In the genomic region with DNA sequence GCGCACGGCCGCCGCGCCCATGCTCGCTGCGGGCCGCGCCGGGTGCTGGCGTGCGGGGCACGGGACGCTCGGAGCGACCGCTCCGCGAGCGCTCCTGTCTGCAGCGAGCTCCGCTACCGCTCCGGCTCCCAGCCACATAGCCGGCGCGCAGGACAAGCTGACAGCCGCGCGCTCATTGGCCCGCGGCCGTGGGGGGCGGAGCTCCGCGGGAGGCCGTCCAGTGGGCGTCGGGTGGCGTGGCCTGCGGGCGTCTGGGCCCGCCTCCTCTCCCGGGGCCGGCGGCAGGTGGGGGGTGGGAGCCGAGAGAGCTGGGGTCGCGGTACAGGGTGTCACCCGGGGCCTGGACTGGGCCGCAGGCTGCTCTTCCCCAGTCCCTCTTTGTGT, we compare ENCODE assay signal across 8 mouse cellular contexts. TPM values are rescaled to one million over a fixed set of nuclear protein-coding genes. Genes with fewer than 3 reads are reported as not detected.
DNase-seq lines count a peak whose midpoint lies in the region; ATAC-seq and TF ChIP-seq lines count a peak whose summit lies in the region.

A gene (minus strand): TSS at position 136 of the 384 bp plus-strand sequence.

- no peaks in the 10 kb centered on the region for H3K36me3 ChIP-seq in forebrain, embryonic 11.5 days (ENCODE audit: control insufficient read depth, insufficient read depth, low read length)
- 0 out of 2 replicates have a peak, but pooled peaks cover 3% of the 10 kb centered on the region for H3K36me3 ChIP-seq in heart, embryonic 13.5 days
- no peaks in the 10 kb centered on the region for H3K36me3 ChIP-seq in kidney, postnatal 0 days (ENCODE audit: insufficient read depth, low read length)
- no peaks in the 10 kb centered on the region for H3K36me3 ChIP-seq in limb, embryonic 15.5 days
- no peaks in the 10 kb centered on the region for H3K36me3 ChIP-seq in testis, adult 2 months (ENCODE audit: control insufficient read depth, insufficient read depth, low read length)

- peak within 1 kb of the TSS; percentile 64 for H3K9ac ChIP-seq in forebrain, embryonic 11.5 days (ENCODE audit: low read length)
- H3K9ac ChIP-seq in heart, embryonic 13.5 days, result peak within 1 kb of the TSS; percentile 84
- H3K9ac ChIP-seq in kidney, postnatal 0 days (ENCODE audit: low read depth, low read length), result peak within 1 kb of the TSS; percentile 54; the same call in 1 of the 2 replicates
- peak within 1 kb of the TSS; percentile 56 for H3K9ac ChIP-seq in limb, embryonic 15.5 days

- WGBS in forebrain, embryonic 11.5 days, result 1% methylated on average over 45 of the region's 51 CpGs
- under 1% methylated on average over 44 of the region's 51 CpGs for WGBS in heart, embryonic 13.5 days
- WGBS in kidney, postnatal 0 days, result under 1% methylated on average over 48 of the region's 51 CpGs
- WGBS in limb, embryonic 15.5 days, result under 1% methylated on average over 51 of the region's 51 CpGs

- peaks cover 13% of the 10 kb centered on the region for H3K4me1 ChIP-seq in forebrain, embryonic 11.5 days (replicated peaks; ENCODE audit: control insufficient read depth, insufficient read depth, low read length)
- peaks cover 26% of the 10 kb centered on the region for H3K4me1 ChIP-seq in heart, embryonic 13.5 days
- H3K4me1 ChIP-seq in kidney, postnatal 0 days (replicated peaks; ENCODE audit: insufficient read depth, low read length), result peaks cover 10% of the 10 kb centered on the region; the same call in 1 of the 2 replicates
- H3K4me1 ChIP-seq in limb, embryonic 15.5 days, result peaks cover 31% of the 10 kb centered on the region
- peaks cover 19% of the 10 kb centered on the region for H3K4me1 ChIP-seq in testis, adult 2 months (ENCODE audit: control insufficient read depth, insufficient read depth, low read length)

- TF ChIP-seq POLR2A in testis, adult 2 months (IDR thresholded peaks at IDR 0.05; ENCODE audit: control insufficient read depth, low read depth, low read length), result 0 out of 2 replicates have a peak, but pooled peaks have one; percentile 19

- ATAC-seq in CD4-positive, CD25-positive, alpha-beta regulatory T cell, adult 4 months, result no peak
- peak; percentile 96 for ATAC-seq in forebrain, embryonic 11.5 days (replicated peaks; ENCODE audit: low FRiP score)
- ATAC-seq in heart, embryonic 13.5 days (ENCODE audit: extremely low read depth, insufficient number of reproducible peaks, low FRiP score, low TSS enrichment), result peak; percentile 85; the same call in 1 of the 2 replicates
- peak; percentile 89 for ATAC-seq in kidney, postnatal 0 days (replicated peaks; ENCODE audit: low FRiP score, low read depth)
- peak; percentile 87 for ATAC-seq in limb, embryonic 15.5 days (ENCODE audit: insufficient number of reproducible peaks, low FRiP score, low TSS enrichment, low read depth)

- H3K4me2 ChIP-seq in forebrain, embryonic 11.5 days (ENCODE audit: low read depth, low read length, severe bottlenecking), result peak within 1 kb of the TSS; percentile 86
- H3K4me2 ChIP-seq in heart, embryonic 13.5 days, result peak within 1 kb of the TSS; percentile 97
- H3K4me2 ChIP-seq in kidney, postnatal 0 days (ENCODE audit: low read length), result peak within 1 kb of the TSS; percentile 93
- H3K4me2 ChIP-seq in limb, embryonic 15.5 days, result peak within 1 kb of the TSS; percentile 100

- H3K9me3 ChIP-seq in forebrain, embryonic 11.5 days (ENCODE audit: control insufficient read depth, low read length), result no peaks in the 10 kb centered on the region
- H3K9me3 ChIP-seq in heart, embryonic 13.5 days, result no peaks in the 10 kb centered on the region
- no peaks in the 10 kb centered on the region for H3K9me3 ChIP-seq in kidney, postnatal 0 days (replicated peaks; ENCODE audit: low read length)
- H3K9me3 ChIP-seq in limb, embryonic 15.5 days, result no peaks in the 10 kb centered on the region

- H3K27ac ChIP-seq in forebrain, embryonic 11.5 days (ENCODE audit: low read depth, low read length), result peak within 1 kb of the TSS; percentile 53
- peak within 1 kb of the TSS; percentile 34; the same call in 1 of the 2 replicates for H3K27ac ChIP-seq in heart, embryonic 13.5 days (replicated peaks)
- H3K27ac ChIP-seq in kidney, postnatal 0 days, result no peak within 1 kb of the TSS
- H3K27ac ChIP-seq in limb, embryonic 15.5 days, result no peak within 1 kb of the TSS
- no peak within 1 kb of the TSS for H3K27ac ChIP-seq in testis, adult 2 months (ENCODE audit: control insufficient read depth, insufficient read depth, low read depth, low read length)

- no peak for TF ChIP-seq CTCF in kidney, postnatal 0 days (IDR thresholded peaks at IDR 0.05; ENCODE audit: low read depth)
- TF ChIP-seq CTCF in testis, adult 2 months (IDR thresholded peaks at IDR 0.05; ENCODE audit: control insufficient read depth, insufficient read depth, insufficient replicate concordance, low read depth, low read length), result no peak

- no peaks in the 10 kb centered on the region; the same call in 1 of the 2 replicates for H3K27me3 ChIP-seq in forebrain, embryonic 11.5 days (ENCODE audit: control insufficient read depth, insufficient read depth, low read length)
- peaks cover 74% of the 10 kb centered on the region for H3K27me3 ChIP-seq in heart, embryonic 13.5 days (replicated peaks)
- 0 out of 2 replicates have a peak, but pooled peaks cover 12% of the 10 kb centered on the region for H3K27me3 ChIP-seq in kidney, postnatal 0 days (ENCODE audit: insufficient read depth, low read length)
- peaks cover 76% of the 10 kb centered on the region for H3K27me3 ChIP-seq in limb, embryonic 15.5 days
- no peaks in the 10 kb centered on the region for H3K27me3 ChIP-seq in testis, adult 2 months (ENCODE audit: control insufficient read depth, insufficient read depth, low read length)

- H3K4me3 ChIP-seq in forebrain, embryonic 11.5 days (ENCODE audit: low read depth, low read length), result peak within 1 kb of the TSS; percentile 69
- H3K4me3 ChIP-seq in heart, embryonic 13.5 days, result peak within 1 kb of the TSS; percentile 75
- peak within 1 kb of the TSS; percentile 51 for H3K4me3 ChIP-seq in kidney, postnatal 0 days (replicated peaks; ENCODE audit: low read depth, low read length)
- peak within 1 kb of the TSS; percentile 62 for H3K4me3 ChIP-seq in limb, embryonic 15.5 days
- peak within 1 kb of the TSS; percentile 55 for H3K4me3 ChIP-seq in testis, adult 2 months (ENCODE audit: control insufficient read depth, low read depth, low read length)

- peak; percentile 25 for DNase-seq in CD4-positive, CD25-positive, alpha-beta regulatory T cell, adult 2 months (ENCODE audit: low read depth, low spot score)
- DNase-seq in forebrain, embryonic 11.5 days (ENCODE audit: low spot score), result peak; percentile 94
- peak; percentile 89 for DNase-seq in kidney, postnatal 0 days (ENCODE audit: low spot score)
- DNase-seq in neural tube, embryonic 10.5 days (ENCODE audit: extremely low spot score, low spot score), result peak; percentile 88

RNA-seq across cellular contexts. Expression of the gene that starts here (rescaled TPM):
- not detected for polyA plus RNA-seq in CD4-positive, CD25-positive, alpha-beta regulatory T cell, adult 4 months (2017; shearing (Covaris generic))
- 33.9 and 38.0 TPM in 2 replicates for polyA plus RNA-seq in forebrain, embryonic 11.5 days (2014; fragmentation: Nextera tagmentation; extraction: Ambion mirVana)
- polyA plus RNA-seq in heart, embryonic 13.5 days (2015; fragmentation: Nextera tagmentation; extraction: Ambion mirVana), result 9.1 and 11.0 TPM in 2 replicates
- 3.0 and 3.3 TPM in 2 replicates for polyA plus RNA-seq in kidney, postnatal 0 days (2015; fragmentation: Nextera tagmentation; extraction: Ambion mirVana)
- 7.1 and 9.7 TPM in 2 replicates for polyA plus RNA-seq in limb, embryonic 15.5 days (2015; fragmentation: Nextera tagmentation; extraction: Ambion mirVana)
- polyA plus RNA-seq in testis, adult 2 months (2012; rRNA removed), result 0.96 and 1.4 TPM in 2 replicates

Comparison
In these comparisons a context has a peak if more than half of its experiments do, and no peak if none do; other contexts are left out.
1. DNase-seq: peak in every context shown above with its lines; median percentile 94 in forebrain, embryonic 11.5 days; 89 in kidney, postnatal 0 days; 88 in neural tube, embryonic 10.5 days; 25 in CD4-positive, CD25-positive, alpha-beta regulatory T cell, adult 2 months.
2. H3K27ac ChIP-seq: peak in forebrain, embryonic 11.5 days (single experiment) and heart, embryonic 13.5 days (single experiment); none in kidney, postnatal 0 days (single experiment), limb, embryonic 15.5 days (single experiment) and testis, adult 2 months (single experiment).
3. Peak in every context shown above with its lines, with median percentiles within 50 percentile points of each other: H3K4me2 ChIP-seq, H3K4me3 ChIP-seq and H3K9ac ChIP-seq.